Mouse (Mus musculus) neural tube, postnatal 0 days (tissue): ENCODE data around the gene Defb6. TPM values are rescaled to one million over a fixed set of nuclear protein-coding genes. Genes with fewer than 3 reads are reported as not detected.

ENCODE experiments used
- polyA plus RNA-seq: library from polyadenylated mRNA; unstranded; fragments of >200 nt; fragmentation: Nextera tagmentation; extraction: Ambion mirVana; gene quantifications from 2 replicates; pipeline ENCODE4 v1.2.1, GENCODE M21; 2015

Gene Defb6
- not detected in 2 replicates for polyA plus RNA-seq

DNA sequence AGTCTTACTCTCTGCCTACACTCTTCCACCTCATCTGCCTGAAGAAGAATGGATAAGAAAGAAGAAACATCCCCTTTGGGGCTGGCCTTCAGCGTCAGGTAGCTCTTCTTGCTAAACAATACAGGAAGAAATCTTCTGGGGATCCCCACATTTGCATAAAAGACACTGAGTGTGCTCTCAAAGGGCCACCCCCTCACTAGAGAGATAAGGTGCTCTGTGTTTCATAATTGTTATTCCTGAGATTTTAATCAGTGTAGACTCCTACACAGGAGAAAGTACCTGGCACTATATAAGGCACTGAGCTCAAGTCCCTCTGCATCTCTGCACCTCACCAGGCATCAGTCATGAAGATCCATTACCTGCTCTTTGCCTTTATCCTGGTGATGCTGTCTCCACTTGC lies at the start of gene Defb6:
Gene Defb6 (plus strand): TSS at position 318 of the 400 bp plus-strand sequence.

DNA sequence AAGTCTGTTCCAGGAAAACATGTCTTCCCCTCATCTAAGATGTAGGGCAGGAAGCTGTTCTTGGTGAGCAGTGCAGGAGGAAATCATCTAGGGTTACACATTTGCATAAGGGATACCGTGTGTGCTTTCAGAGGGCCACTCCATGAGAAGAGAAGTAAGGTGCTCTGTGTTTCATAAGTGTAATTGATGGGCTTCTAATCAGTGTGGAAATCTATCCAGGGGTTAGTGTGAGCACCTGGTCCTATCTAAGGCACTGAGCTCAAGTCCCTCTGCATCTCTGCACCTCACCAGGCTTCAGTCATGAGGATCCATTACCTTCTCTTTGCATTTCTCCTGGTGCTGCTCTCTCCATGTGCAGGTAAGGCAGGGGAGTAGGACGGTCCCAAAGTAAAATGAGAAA lies 14.3 kb downstream of the Defb6 start, which contains the start of gene Defb46:
Gene Defb46 (plus strand): TSS at position 301 of the 400 bp plus-strand sequence.

DNA sequence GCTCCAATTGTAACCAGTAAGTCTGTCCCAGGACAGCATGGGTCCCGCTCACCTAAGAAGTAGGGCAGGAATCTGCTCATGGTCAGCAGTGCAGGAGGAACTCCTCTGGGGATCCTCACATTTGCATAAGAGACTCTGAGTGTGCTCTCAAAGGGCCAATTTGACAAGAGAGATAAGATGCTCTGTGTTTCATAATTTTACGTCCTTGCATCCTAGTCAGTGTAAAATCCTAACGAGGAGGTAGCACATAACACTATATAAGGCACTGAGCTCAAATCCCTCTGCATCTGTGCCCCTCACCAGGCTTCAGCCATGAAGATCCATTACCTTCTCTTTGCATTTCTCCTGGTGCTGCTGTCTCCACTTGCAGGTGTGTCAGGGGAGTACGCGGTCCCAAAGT lies 22.0 kb downstream of the Defb6 start, which contains the start of gene Defb5:
Gene Defb5 (plus strand): TSS at position 301 of the 400 bp plus-strand sequence.

Other genes starting within 250 kb of the Defb6 start
- not detected in 2 replicates for gene Defb40, start 247.2 kb upstream of the Defb6 start, polyA plus RNA-seq
- gene Defb37, start 234.4 kb upstream of the Defb6 start, polyA plus RNA-seq = not detected in 2 replicates
- gene Defb38, start 198.9 kb upstream of the Defb6 start, polyA plus RNA-seq = not detected in 2 replicates
- not detected in 2 replicates for gene Defb39, start 160.7 kb upstream of the Defb6 start, polyA plus RNA-seq
- gene Defb12, start 110.6 kb upstream of the Defb6 start, polyA plus RNA-seq = not detected in 2 replicates
- gene Defb34, start 101.7 kb upstream of the Defb6 start, polyA plus RNA-seq = not detected in 2 replicates
- not detected in 2 replicates for gene Gm45826, start 84.7 kb upstream of the Defb6 start, polyA plus RNA-seq
- gene Defb14, start 31.1 kb upstream of the Defb6 start, polyA plus RNA-seq = not detected in 2 replicates
- not detected in 2 replicates for gene Defb4, start 26.8 kb upstream of the Defb6 start, polyA plus RNA-seq
- gene Defb46, start 14.4 kb downstream of the Defb6 start, polyA plus RNA-seq = not detected in 2 replicates
- gene Defb5, start 22.1 kb downstream of the Defb6 start, polyA plus RNA-seq = not detected in 2 replicates
- gene Defb3, start 67.9 kb downstream of the Defb6 start, polyA plus RNA-seq = not detected in 2 replicates
- not detected in 2 replicates for gene Defb8, start 222.1 kb downstream of the Defb6 start, polyA plus RNA-seq